Mouse (Mus musculus): ENCODE measurements around the gene Rexo1. TPM values are rescaled to one million over a fixed set of nuclear protein-coding genes. Genes with fewer than 3 reads are reported as not detected.

Rexo1 gene
- total RNA-seq, 1 experiment from 2014 or later, result 40.9 TPM

GRCm38 (mm10) chr10:80584642-80585552 is 23.5 kb upstream of the Rexo1 start:
- DNase-seq, result no peak

- DNase-seq, result no peak
Observed at GRCm38 (mm10) chr10:80584045-80584488, 22.7 kb upstream of the Rexo1 start.

GRCm38 (mm10) chr10:80583047-80583446 is 21.7 kb upstream of the Rexo1 start:
- DNase-seq, result no peak

GRCm38 (mm10) chr10:80578911-80579310 is 17.6 kb upstream of the Rexo1 start:
- DNase-seq, result peak; percentile 79

DNA sequence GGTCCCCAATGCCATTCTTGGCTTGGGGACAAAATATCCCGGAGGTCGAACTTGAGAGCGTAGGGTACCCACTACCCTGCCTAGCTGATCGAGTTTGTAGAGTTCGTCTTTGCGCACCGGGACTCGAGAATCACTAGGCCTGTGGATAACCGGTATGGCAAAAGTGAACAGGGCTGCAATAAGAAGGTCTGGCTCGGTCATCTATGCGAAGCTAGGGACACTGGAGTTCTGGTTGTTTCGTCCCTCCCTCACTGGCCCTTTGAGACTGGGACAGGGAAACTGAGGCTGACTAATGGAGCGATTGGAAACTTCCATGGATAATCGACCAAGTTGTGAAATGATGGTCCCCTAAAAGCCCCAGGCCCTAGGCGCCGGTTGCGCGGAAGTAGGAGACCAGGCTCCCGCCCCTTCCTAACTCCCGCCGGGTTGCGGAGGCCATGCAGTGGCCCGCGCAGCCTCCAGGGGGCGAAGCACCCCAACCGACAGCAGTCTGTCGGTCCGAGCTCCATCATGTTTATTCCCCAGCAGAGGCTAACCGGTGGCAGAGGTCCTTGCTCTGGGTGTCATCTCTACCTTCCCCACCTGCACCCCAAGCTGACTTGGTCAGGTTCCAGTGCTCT is 16.9 kb upstream of the Rexo1 start:
- DNase-seq, result peak; percentile 93

DNA sequence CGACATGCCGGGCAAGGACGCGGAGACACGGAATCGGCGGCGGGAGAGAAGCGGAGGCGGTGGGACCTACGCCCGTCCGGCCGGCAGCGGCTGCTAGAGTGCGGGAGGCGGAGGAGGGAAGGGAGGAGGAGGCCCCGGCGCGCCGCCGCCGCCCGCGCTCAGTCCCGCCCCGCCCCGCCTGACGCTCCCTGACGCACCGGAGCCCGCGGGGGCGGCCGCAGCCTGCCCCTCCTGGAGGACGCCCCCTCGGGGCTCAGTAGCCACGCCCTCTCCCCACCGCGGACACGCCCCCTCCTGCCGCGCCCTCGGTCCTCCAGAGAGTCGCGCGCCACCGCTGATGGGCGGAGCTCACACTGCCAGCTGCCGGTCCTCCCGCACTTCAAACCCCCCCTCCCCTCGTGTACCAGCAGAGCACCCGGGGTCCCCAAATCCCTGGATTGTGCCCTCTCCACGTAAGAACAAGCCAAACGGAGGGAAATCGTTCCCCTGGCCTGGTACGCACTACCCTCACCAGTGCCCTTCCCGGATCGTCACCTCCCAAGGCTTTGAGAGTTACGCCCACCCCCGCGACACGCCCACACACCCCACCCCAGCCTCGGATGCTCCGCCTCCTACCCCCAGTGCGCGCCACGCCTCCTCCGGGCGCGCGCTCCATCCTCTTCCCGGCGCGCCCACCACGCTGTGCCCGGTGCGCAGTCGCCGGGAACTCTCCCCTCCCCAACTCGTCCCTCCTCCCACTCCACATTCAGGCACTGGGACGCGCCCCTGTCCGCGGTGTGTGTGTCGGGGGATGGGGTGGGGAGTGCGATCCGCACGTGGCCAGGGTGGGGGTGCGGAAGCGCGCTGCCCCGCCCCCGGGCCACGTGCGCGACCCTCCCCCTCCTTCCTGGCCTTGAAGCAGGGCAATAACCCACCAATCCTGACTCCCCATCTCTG is 16.1 kb upstream of the Rexo1 start, which contains the start of gene Klf16:
Klf16 (minus strand) TSS at position 127 of the 936 bp plus-strand sequence.
- DNase-seq, result peak; percentile 100

DNA sequence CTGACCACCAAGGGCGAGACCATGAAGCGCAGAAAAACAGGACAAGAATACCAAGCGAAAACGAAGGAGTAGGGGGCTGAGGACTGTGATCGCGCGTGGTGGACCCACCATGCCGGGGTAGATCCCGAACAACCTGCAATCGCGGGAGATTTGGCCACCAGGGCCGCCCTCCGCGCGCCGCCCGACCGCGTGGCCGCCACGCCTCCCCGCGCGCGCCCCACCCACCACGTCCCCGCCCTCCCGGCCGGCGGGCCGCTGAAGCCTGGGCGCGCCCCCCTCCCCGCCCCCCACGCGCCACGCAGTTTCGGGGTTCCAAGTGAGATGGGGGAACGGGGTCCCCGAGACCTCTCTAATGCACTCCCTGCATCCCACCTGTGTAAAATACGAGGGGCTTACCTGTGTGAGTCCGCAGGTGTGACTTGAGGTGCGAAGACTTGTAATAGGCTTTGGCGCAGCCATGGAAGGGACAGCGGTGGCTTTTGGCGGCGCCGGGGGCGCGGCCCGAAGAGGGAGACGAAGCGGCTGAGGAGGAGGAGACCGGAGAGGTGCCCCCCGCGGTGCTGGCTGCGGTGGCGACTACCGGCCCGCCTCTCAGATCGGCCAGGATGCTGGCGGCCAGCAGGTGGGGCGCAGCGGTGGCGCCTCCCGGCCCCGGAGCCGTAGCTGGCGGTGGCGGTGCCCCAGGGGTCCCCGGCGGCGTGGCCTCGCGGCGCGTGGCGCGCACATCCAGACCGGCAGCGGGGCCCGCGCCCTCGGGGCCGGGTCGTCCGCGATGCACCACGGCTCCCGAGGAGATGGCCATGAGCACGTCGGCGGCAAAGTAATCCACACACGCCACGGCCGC is 15.2 kb upstream of the Rexo1 start:
- peak; percentile 84 for DNase-seq

DNA sequence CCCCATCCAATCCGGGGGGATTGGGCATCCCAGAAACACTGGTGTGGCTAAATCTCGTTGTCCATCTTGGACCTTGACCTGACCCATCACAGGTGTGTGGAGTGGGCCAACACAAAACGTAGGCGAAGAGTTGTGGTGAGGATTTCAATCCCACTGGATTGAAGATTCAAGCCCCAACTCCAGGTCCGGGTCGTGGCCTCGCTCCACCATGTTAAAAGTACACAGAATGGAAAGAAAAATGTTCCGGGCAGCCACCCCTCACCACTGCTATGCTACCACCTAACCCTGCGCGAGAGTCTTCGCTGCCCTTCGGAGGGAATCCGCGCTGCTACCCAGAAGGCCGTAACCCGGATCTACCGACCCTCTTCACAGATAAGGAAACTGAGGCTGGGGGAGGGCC is 14.6 kb upstream of the Rexo1 start:
- no peak for DNase-seq

- no peak for DNase-seq
Observed at GRCm38 (mm10) chr10:80574896-80575295, 13.5 kb upstream of the Rexo1 start.

- DNase-seq, result no peak
Observed at GRCm38 (mm10) chr10:80573944-80574343, 12.6 kb upstream of the Rexo1 start.

- no peak for DNase-seq
Observed at GRCm38 (mm10) chr10:80572477-80572876, 11.1 kb upstream of the Rexo1 start.

- DNase-seq, result no peak
Observed at GRCm38 (mm10) chr10:80570871-80571836, 9.8 kb upstream of the Rexo1 start.

GRCm38 (mm10) chr10:80570419-80570818 is 9.1 kb upstream of the Rexo1 start:
- no peak for DNase-seq

DNA sequence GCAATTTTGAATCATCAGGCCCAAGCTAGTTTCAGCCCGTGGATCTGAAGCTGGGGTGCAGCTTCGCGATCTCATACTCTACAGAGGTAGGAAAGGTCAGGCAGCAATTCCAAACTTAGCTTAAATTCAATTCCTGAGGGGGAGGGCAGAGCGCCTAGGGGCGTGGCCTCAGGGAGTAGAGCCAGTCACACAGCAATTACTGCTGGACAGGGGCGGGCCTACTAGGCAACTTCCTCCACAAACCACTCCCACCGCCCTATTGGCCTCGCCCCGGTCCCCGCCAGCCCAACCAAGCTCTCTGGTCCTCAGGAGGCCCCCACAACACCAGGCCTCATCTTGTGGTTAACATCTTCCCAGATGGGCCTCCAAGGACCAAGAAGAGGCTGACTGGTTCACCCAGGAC is 8.3 kb upstream of the Rexo1 start:
- peak; percentile 89 for DNase-seq

- DNase-seq, result no peak
Observed at GRCm38 (mm10) chr10:80568876-80569275, 7.5 kb upstream of the Rexo1 start.

GRCm38 (mm10) chr10:80566375-80567092 is 5.2 kb upstream of the Rexo1 start:
- DNase-seq, result peak; percentile 91

GRCm38 (mm10) chr10:80560621-80561020 is 739 bp downstream of the Rexo1 start:
- DNase-seq, result no peak

GRCm38 (mm10) chr10:80559431-80559830 is 1.9 kb downstream of the Rexo1 start:
- no peak for DNase-seq

DNA sequence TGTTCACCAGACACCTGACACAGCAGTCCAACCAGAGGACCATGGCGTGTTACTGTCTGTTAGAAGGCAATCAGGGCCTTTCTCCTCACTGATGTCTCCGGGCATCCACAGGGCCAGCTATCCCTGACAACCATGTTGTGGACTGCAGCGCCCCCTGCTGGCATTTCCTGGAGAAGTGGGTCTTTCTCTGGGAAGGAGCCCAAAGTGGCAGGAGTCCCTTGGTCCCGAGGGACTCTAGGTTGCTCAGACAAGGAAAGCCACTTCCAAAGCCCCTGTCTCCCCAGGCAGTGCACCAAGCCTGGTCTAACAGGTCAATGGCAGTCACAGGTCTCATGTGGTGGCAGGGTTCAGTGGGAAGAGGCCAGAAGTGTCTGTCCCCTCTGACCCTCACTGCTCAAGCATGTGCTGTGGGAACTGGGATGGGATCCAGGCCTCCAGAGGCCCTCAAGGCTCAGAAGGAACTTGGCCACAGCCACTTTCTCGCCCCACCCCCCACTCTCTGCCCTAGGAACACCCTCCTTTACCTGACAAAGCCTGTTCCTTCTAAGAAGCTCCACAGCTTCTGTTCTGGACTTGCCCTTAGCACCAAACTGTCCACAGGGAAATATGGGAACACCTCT is 3.9 kb downstream of the Rexo1 start:
- DNase-seq, result peak; percentile 94
